Mouse (Mus musculus) adrenal gland, postnatal 25 days (tissue): ENCODE results near the gene Rps27. TPM values are rescaled to one million over a fixed set of nuclear protein-coding genes. Genes with fewer than 3 reads are reported as not detected.

Experiments used
- DNase-seq: peaks from one replicate; pipeline ENCODE4 v3.0.0; 2021; ENCODE audit warnings: mixed read lengths
- total RNA-seq: library from RNA; stranded (reverse); gene quantifications from 2 replicates; pipeline ENCODE4 v1.2.3, GENCODE M21; 2021

Rps27 gene
- total RNA-seq, 1 experiment from 2014 or later: 1,829 TPM

DNA sequence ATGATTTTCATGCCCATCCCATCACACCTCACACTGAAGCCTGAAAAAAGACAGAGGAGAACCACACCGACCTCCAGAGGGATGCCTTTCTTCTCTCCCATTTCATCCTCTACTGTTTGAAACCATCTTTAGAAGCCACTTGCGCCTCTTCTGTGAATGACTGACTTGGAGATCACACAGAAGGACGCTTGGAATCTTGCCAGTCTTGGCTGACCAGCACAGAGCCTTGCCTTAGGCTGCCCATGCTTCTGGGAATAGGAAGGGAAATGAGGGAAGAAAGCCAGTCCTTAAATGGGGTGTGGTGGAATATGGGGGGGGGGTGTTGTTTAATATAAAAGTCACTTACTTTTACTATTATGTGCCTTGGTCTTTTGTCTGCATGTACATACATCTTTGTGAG lies 29.9 kb downstream of the Rps27 start:
- peak; percentile 29 for DNase-seq

DNA sequence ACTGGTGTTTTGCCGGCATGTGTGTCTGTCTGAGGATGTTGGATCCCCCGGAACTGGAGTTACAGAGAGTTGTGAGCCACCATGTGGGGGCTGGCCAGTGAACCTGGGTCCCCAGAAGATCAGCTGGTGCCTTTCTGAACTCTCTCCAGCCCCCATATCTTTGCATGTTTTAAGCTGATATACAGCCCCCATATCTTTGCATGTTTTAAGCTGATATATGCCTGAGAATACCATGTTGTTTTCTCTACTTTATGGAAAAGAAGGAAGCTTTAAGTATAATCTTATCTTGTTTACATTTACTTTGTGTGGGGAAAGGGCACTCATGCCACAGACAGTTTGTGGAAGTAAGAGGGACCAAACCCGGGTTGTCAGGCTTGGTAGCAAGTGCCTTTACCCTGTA lies 33.9 kb downstream of the Rps27 start:
- DNase-seq: no peak

Other genes starting within 250 kb of the Rps27 start
- gene Hax1, start 214.9 kb downstream of the Rps27 start, total RNA-seq: 136 and 149 TPM in 2 replicates
- gene 4933434E20Rik, start 162.0 kb downstream of the Rps27 start, total RNA-seq: 77.0 and 90.3 TPM in 2 replicates
- gene Ubap2l, start 161.0 kb downstream of the Rps27 start, total RNA-seq: 158 and 190 TPM in 2 replicates
- 178 and 198 TPM in 2 replicates for gene Tpm3, start 141.0 kb downstream of the Rps27 start, total RNA-seq
- gene Nup210l, start 109.5 kb downstream of the Rps27 start, total RNA-seq: 0.55 and 0.71 TPM in 2 replicates
- gene Rab13, start within 50 bp of the Rps27 start, total RNA-seq: 31.0 and 49.5 TPM in 2 replicates
- 68.6 and 72.3 TPM in 2 replicates for gene Jtb, start 17.9 kb upstream of the Rps27 start, total RNA-seq
- 0.85 TPM in 1 of 2 replicates, not detected in the other for gene Creb3l4, start 29.9 kb upstream of the Rps27 start, total RNA-seq
- gene Slc39a1, start 34.5 kb upstream of the Rps27 start, total RNA-seq: 132 and 136 TPM in 2 replicates
- 46.7 and 57.8 TPM in 2 replicates for gene Crtc2, start 40.5 kb upstream of the Rps27 start, total RNA-seq
- 9.0 and 10.7 TPM in 2 replicates for gene Dennd4b, start 51.5 kb upstream of the Rps27 start, total RNA-seq
- gene Gatad2b, start 79.5 kb upstream of the Rps27 start, total RNA-seq: 76.8 and 78.1 TPM in 2 replicates
- gene Slc27a3, start 176.3 kb upstream of the Rps27 start, total RNA-seq: 130 and 146 TPM in 2 replicates
- 91.2 and 92.3 TPM in 2 replicates for gene Ints3, start 220.0 kb upstream of the Rps27 start, total RNA-seq